Mouse (Mus musculus) neural tube, embryonic 14.5 days (tissue): ENCODE measurements at regions not wholly inside any gene's neighbourhood (a gene's known extent, or its start where the extent isn't known, plus 50 kb on each side); places are given as distances from the start of the nearest gene placed in this dataset.

Source experiments
- ATAC-seq: fragments of 200-750 bp; cut with Nextera tagmentation; 2 replicates; pipeline ENCODE4 v1.8.0; 2017; ENCODE audit warnings: low read depth, mild to moderate bottlenecking, moderate TSS enrichment, moderate library complexity
- H3K27ac ChIP-seq: fragments of 300-500 bp; sonication (generic); 2 replicates; pipeline ENCODE4 v1.5.1; 2014; ENCODE audit warnings: low read depth, mild to moderate bottlenecking, control low read depth, low read length, moderate library complexity, mixed read lengths
- H3K27me3 ChIP-seq: fragments of 300-500 bp; sonication (generic); 2 replicates; pipeline ENCODE4 v1.6.1; 2014; ENCODE audit warnings: low read length; ENCODE audit not compliant: control insufficient read depth, insufficient read depth
- H3K36me3 ChIP-seq: fragments of 300-500 bp; sonication (generic); 2 replicates; pipeline ENCODE4 v1.6.1; 2014; ENCODE audit warnings: low read length, mixed read lengths; ENCODE audit not compliant: control insufficient read depth, insufficient read depth
- H3K4me1 ChIP-seq: fragments of 300-500 bp; sonication (generic); 2 replicates; pipeline ENCODE4 v1.6.1; 2014; ENCODE audit warnings: low read length; ENCODE audit not compliant: control insufficient read depth, insufficient read depth
- H3K4me2 ChIP-seq: fragments of 300-500 bp; sonication (generic); 2 replicates; pipeline ENCODE4 v1.6.1; 2014; ENCODE audit warnings: mild to moderate bottlenecking, low read depth, low read length, control low read depth
- H3K4me3 ChIP-seq: fragments of 300-500 bp; sonication (generic); 2 replicates; pipeline ENCODE4 v1.5.1; 2014; ENCODE audit warnings: low read depth, low read length, control low read depth, mixed read lengths
- H3K9ac ChIP-seq: fragments of 300-500 bp; sonication (generic); replicated peaks from 2 replicates; pipeline ENCODE4 v1.6.1; 2014; ENCODE audit warnings: low read depth, mild to moderate bottlenecking, control low read depth, low read length, mixed read lengths
- H3K9me3 ChIP-seq: fragments of 300-500 bp; sonication (generic); 2 replicates; pipeline ENCODE4 v1.6.1; 2016; ENCODE audit warnings: low read length; ENCODE audit not compliant: control insufficient read depth
- WGBS: fragments of 180-500 bp; shearing (Covaris S2); extraction: QIAGEN DNeasy Blood & Tissue Kit; methylation state at CpG from one replicate; pipeline ENCODE4 v1.1.7; 2014; 5-methylcytosine and 5-hydroxymethylcytosine counted together
- microRNA counts: library from miRNA; unstranded; fragments of <30 nt; microRNA quantifications from one replicate; lab custom pipeline; 2016
- microRNA-seq: library from miRNA; unstranded; fragments of <30 nt; microRNA quantifications from one replicate; pipeline ENCODE4, GENCODE M21; 2016

- Histone ChIP-seq H3K4me3 (no peak overlapping the region), H3K27ac (no peak overlapping the region), H3K9me3 (no peaks in the 10 kb centered on the region), H3K36me3 (no peaks in the 10 kb centered on the region), H3K27me3 (no peaks in the 10 kb centered on the region), H3K9ac (no peak overlapping the region), H3K4me2 (no peak overlapping the region), H3K4me1 (no peaks in the 10 kb centered on the region)
- no peak for ATAC-seq
- WGBS: 97% methylated on average over 4 of the region's 4 CpGs
Measured at GRCm38 (mm10) chr1:23168504-23168903, 66.5 kb upstream of the 4933415F23Rik start.

- Histone ChIP-seq H3K36me3 (no peaks in the 10 kb centered on the region), H3K4me2 (no peak overlapping the region), H3K9me3 (no peaks in the 10 kb centered on the region), H3K4me3 (no peak overlapping the region), H3K4me1 (no peaks in the 10 kb centered on the region), H3K9ac (no peak overlapping the region), H3K27me3 (no peaks in the 10 kb centered on the region), H3K27ac (no peak overlapping the region)
- no peak for ATAC-seq
- 91% methylated on average over 5 of the region's 5 CpGs for WGBS
Measured at GRCm38 (mm10) chr1:23163371-23163935, 61.4 kb upstream of the 4933415F23Rik start.

- Histone ChIP-seq H3K4me3 (no peak overlapping the region), H3K4me1 (no peaks in the 10 kb centered on the region), H3K9me3 (no peaks in the 10 kb centered on the region), H3K4me2 (no peak overlapping the region), H3K9ac (no peak overlapping the region), H3K27ac (no peak overlapping the region), H3K36me3 (no peaks in the 10 kb centered on the region), H3K27me3 (no peaks in the 10 kb centered on the region)
- ATAC-seq: no peak
- 84% methylated on average over 6 of the region's 6 CpGs for WGBS
Measured at GRCm38 (mm10) chr1:23162766-23163165, 60.7 kb upstream of the 4933415F23Rik start.

MicroRNAs encoded in the stretch of these regions (microRNA counts, 519-probe panel; counts per million panel counts)
- microRNA mmu-miR-30a (lab: Ali Mortazavi, UCI) (5,166 counts per million, percentile 71 among the panel's probes with 10 or more counts), microRNA mmu-miR-30c (lab: Ali Mortazavi, UCI) (5,753 counts per million, percentile 82 among the panel's probes with 10 or more counts)

Small RNA genes in the stretch of these regions (microRNA-seq; reads per million reads assigned to microRNA genes)
- gene Mir30a: 7,840 reads per million, percentile 95 among the genes with 10 or more reads in this experiment
- 33.3 reads per million, percentile 29 among the genes with 10 or more reads in this experiment for gene Mir30c-2
